Mouse (Mus musculus) liver, embryonic 14.5 days (tissue): ENCODE results near the gene Apbb1ip.

Experiments
- CTCF ChIP-seq: IDR thresholded peaks from 2 replicates; pipeline ENCODE4 v1.5.1; 2016; ENCODE audit warnings: antibody characterized with exemption, low read depth, control low read depth
- EP300 ChIP-seq: IDR thresholded peaks from 2 replicates; pipeline ENCODE4 v1.6.1; 2016; ENCODE audit warnings: antibody characterized with exemption, low read depth

- TF ChIP-seq EP300 (no peak), CTCF (no peak)
Measured at GRCm38 (mm10) chr2:22744121-22744761, 29.7 kb upstream of the Apbb1ip start.
